Mouse (Mus musculus): ENCODE results near the gene Pan3.

The Pan3 gene

DNA sequence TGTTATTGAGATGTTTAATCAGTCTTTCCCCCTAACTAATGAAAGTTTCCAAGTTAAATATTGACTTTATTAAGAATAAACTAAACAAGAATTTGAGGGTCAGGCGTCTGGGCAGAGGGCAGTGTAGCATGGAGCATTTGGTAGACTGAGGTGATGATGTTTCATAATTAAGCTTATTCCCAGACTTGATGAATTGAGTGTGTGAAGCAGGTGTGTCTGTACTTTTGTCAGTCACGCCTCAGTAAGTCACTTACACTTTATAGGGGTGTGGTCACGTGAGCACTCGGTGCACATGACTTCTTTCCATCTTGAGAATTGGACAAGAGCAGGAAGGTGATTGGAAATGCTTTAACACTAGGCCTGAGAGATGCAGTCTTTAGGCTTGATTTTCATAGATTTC is 26.5 kb downstream of the Pan3 start:
- POLR2A ChIA-PET, result interaction anchor here in 1 of 4 experiments (0.8 to 1.4 kb wide), 6 partner anchors 9 to 53 kb away, joined by 3 to 10 read pairs (median 4); no protein-coding TSS in a partner anchor
- CTCF ChIA-PET, result interaction anchor here in 2 of 4 experiments (0.6 kb wide), 2 partner anchors 9 to 40 kb away, joined by 3 to 4 read pairs; no protein-coding TSS in a partner anchor

- CTCF ChIA-PET, result interaction anchor here in 1 of 4 experiments (0.5 to 0.8 kb wide), 2 partner anchors 42 to 476 kb away, joined by 3 read pairs; no protein-coding TSS in a partner anchor
- POLR2A ChIA-PET, result interaction anchor here in 2 of 4 experiments (0.6 to 1.2 kb wide), 6 partner anchors 11 to 1220 kb away, joined by 3 to 7 read pairs (median 3); no protein-coding TSS in a partner anchor
These were observed 30.0 kb downstream of the Pan3 start for GRCm38 (mm10) chr5:147459821-147460567.

DNA sequence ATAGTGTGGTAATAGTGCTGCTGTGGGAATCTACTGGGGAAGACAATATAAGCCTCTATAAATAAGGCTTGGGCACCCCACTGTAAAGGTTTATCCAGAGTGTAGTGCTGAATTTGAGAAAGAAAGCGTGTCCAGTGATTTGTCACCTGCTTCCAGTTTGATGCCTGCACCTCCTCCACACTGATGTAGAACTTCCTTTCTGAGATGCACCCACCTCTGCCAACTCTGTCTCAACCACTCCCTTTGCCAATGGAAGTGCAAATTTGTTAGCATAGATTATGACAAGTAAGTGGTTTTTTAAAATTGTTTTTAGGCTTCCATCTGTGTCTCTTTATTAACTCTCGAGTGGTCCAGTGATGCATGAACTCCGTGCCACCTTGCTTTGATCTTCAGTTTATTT is 33.3 kb downstream of the Pan3 start:
- ChIA-PET POLR2A (interaction anchor here in 1 of 4 experiments (0.7 to 1.5 kb wide), 4 partner anchors 18 to 135 kb away, joined by 4 to 7 read pairs (median 5); no protein-coding TSS in a partner anchor), CTCF (interaction anchor here in 1 of 4 experiments (0.6 kb wide), 1 partner anchor 460 kb away, joined by 3 read pairs; no protein-coding TSS in a partner anchor)

GRCm38 (mm10) chr5:147466361-147466760 is 36.4 kb downstream of the Pan3 start:
- ChIA-PET CTCF (interaction anchor here in 1 of 4 experiments (0.7 kb wide), 1 partner anchor 908 kb away, joined by 3 read pairs; no protein-coding TSS in a partner anchor), POLR2A (interaction anchor here in 3 of 4 experiments (0.6 to 1.8 kb wide), 5 partner anchors 10 to 198 kb away, joined by 3 to 5 read pairs (median 3); no protein-coding TSS in a partner anchor)

GRCm38 (mm10) chr5:147471163-147471562 is 41.2 kb downstream of the Pan3 start:
- ChIA-PET CTCF (interaction anchor here in 1 of 4 experiments (0.5 to 0.6 kb wide), 2 partner anchors 428 to 609 kb away, joined by 3 to 4 read pairs; no protein-coding TSS in a partner anchor), POLR2A (interaction anchor here in 2 of 4 experiments (1.0 to 1.9 kb wide), 4 partner anchors 10 to 364 kb away, joined by 3 to 7 read pairs (median 4); no protein-coding TSS in a partner anchor)

DNA sequence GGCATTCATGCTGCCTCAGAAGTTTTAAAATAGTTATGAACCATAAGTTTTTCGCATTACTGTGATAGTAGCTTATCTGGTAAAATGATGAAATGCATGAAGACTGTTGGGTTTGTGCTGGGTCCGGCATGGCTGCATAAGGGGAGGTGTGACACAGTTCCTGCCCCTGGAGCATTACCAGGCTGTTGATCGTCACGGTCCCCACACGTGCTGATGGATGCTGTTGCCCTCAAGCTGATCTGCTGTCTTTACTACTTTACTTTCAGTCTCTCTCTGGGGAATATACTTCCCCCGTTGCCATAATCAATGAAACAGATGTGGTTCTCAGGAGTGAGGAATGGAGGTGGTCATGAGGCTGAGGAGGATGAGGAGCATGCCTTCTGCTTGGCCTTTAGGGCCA is 43.1 kb downstream of the Pan3 start:
- ChIA-PET CTCF (no interaction called here), POLR2A (no interaction called here)

DNA sequence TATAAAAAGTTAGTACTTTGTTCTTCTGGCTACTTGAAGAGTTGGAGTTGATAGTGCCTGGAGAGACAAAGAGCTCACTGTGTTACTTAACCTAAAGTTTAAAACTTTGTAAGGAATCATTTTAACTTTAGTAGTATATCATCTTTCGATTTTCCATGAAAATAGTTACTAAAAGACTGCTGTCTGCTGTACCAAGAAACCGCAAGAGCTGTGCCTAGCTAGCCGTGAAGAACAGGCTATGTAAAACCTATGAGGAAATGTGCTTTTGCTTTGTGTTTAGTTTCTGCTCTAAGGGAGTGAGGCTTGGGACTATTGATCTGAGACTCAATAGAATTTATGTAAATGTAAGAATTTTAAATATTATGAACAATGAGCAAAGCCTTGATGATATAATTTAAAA is 43.9 kb downstream of the Pan3 start:
- POLR2A ChIA-PET, result interaction anchor here in 2 of 4 experiments (0.6 to 1.6 kb wide), 2 partner anchors 43 to 1635 kb away, joined by 4 to 6 read pairs; no protein-coding TSS in a partner anchor
- CTCF ChIA-PET, result no interaction called here

DNA sequence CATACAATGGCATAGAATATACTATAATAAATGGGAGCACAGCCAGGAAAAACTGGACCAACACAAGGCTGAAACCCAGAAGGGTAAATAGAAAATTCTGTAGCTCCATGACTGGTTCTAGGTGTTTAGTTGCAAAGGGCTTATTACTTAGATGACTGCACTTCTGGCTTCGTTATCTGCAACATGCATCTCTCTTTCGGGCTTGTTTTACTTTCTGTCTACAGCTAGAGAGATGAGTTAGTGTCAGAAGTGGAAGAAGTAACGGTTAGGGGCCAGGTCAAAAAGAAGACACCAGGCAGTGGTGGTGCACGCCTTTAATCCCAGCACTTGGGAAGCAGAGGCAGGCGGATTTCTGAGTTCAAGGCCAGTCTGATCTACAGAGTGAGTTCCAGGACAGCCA is 46.1 kb downstream of the Pan3 start:
- ChIA-PET CTCF (no interaction called here), POLR2A (interaction anchor here in 1 of 4 experiments (0.9 kb wide), 1 partner anchor 14 kb away, joined by 4 read pairs; no protein-coding TSS in a partner anchor)

- CTCF ChIA-PET, result interaction anchor here in 1 of 4 experiments (0.5 kb wide), 1 partner anchor 828 kb away, joined by 4 read pairs; no protein-coding TSS in a partner anchor
- POLR2A ChIA-PET, result interaction anchor here in 1 of 4 experiments (0.9 to 1.2 kb wide), 2 partner anchors 17 to 18 kb away, joined by 3 read pairs; no protein-coding TSS in a partner anchor
These were observed 47.1 kb downstream of the Pan3 start for GRCm38 (mm10) chr5:147477106-147477505.

GRCm38 (mm10) chr5:147479341-147479740 is 49.4 kb downstream of the Pan3 start:
- ChIA-PET POLR2A (interaction anchor here in 2 of 4 experiments (0.6 to 2.2 kb wide), 4 partner anchors 10 to 71 kb away, joined by 3 to 5 read pairs (median 3); no protein-coding TSS in a partner anchor), CTCF (interaction anchor here in 1 of 4 experiments (1.1 kb wide), 1 partner anchor 65 kb away, joined by 3 read pairs; no protein-coding TSS in a partner anchor)

DNA sequence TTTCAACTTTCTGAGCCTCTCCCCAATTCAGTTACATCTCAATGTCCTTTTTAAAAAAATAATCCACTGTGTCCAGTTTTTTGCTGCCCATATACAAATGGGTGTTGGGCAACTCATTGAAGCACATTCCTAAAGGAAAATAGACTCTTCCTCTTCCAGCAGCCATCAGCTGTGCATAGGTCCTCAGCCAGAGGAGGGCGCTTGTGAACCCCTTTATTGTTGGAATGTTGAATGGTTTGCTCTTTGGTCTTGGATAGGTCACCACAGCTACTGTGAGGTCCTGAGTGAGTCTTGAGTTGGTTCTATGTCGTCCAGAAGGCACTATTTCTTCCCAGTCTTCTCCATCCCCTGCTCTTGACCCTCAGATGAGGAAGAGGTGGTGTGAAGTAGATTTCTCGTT is 54.2 kb downstream of the Pan3 start:
- ChIA-PET POLR2A (interaction anchor here in 2 of 4 experiments (0.7 to 1.5 kb wide), 5 partner anchors 13 to 41 kb away, joined by 3 to 4 read pairs (median 4); no protein-coding TSS in a partner anchor), CTCF (interaction anchor here in 2 of 4 experiments (1.0 to 1.2 kb wide), 6 partner anchors 9 to 22 kb away, joined by 3 to 5 read pairs (median 3); no protein-coding TSS in a partner anchor)

- ChIA-PET CTCF (interaction anchor here in 1 of 4 experiments (1.0 kb wide), 1 partner anchor 56 kb away, joined by 3 read pairs; no protein-coding TSS in a partner anchor), POLR2A (interaction anchor here in 2 of 4 experiments (0.8 to 1.4 kb wide), 2 partner anchors 17 to 28 kb away, joined by 3 read pairs; no protein-coding TSS in a partner anchor)
These were observed 59.3 kb downstream of the Pan3 start for GRCm38 (mm10) chr5:147489226-147489625.

DNA sequence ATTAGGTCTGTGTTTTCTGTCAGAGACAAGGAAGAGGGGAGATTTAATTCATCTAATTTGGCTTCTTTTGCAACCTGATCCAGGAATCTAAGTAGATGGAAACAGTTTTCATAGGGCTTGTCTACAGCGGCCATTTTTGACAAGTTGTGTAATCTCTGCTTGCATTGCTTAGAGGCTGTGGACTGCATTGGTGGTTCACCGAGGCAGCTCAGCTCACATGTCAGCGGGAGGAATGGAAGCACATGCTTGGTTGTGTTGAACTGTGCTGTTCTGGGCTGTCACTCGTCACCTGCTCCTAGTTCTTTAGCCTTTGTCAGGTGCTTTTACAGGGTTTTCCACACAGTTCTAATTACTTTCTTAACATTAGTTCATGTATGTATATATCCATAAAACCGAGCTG is 60.9 kb downstream of the Pan3 start:
- ChIA-PET POLR2A (interaction anchor here in 1 of 4 experiments (1.3 kb wide), 1 partner anchor 61 kb away, joined by 3 read pairs; the partner anchor contains the start of gene Pan3), CTCF (no interaction called here)

- CTCF ChIA-PET, result interaction anchor here in 2 of 4 experiments (0.5 to 1.5 kb wide), 2 partner anchors 8 to 788 kb away, joined by 3 to 5 read pairs; no protein-coding TSS in a partner anchor
- POLR2A ChIA-PET, result interaction anchor here in 1 of 4 experiments (1.1 to 1.6 kb wide), 5 partner anchors 10 to 62 kb away, joined by 3 to 7 read pairs (median 5); partner anchors contain the start of gene Pan3
These were observed 62.5 kb downstream of the Pan3 start for GRCm38 (mm10) chr5:147492511-147492910.

GRCm38 (mm10) chr5:147493205-147493604 is 63.2 kb downstream of the Pan3 start:
- POLR2A ChIA-PET, result interaction anchor here in 1 of 4 experiments (1.4 to 1.6 kb wide), 4 partner anchors 9 to 22 kb away, joined by 3 to 5 read pairs (median 4); no protein-coding TSS in a partner anchor
- CTCF ChIA-PET, result interaction anchor here in 2 of 4 experiments (0.5 to 1.5 kb wide), 2 partner anchors 9 to 787 kb away, joined by 3 to 5 read pairs; no protein-coding TSS in a partner anchor

DNA sequence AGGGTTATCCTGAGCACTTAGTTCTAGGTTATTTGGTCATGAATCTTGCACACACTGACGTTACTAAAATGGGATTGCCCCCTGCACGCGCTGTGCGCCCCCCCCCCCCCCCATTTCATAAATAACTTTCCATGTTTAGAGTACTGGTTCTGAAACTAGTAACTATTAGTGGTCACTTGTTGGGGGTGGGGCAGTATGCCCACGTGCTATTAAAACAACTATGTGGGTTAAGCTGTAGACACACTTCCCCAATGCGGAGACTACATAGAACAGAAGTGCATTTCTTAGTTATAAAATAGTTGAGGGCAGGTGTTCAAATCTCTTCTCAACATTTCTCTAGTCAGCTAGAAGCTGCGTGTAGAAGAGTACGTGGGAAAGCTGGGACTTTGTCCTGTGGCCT is 63.7 kb downstream of the Pan3 start:
- POLR2A ChIA-PET, result interaction anchor here in 1 of 4 experiments (0.7 to 1.6 kb wide), 4 partner anchors 9 to 31 kb away, joined by 3 to 5 read pairs (median 4); no protein-coding TSS in a partner anchor
- CTCF ChIA-PET, result interaction anchor here in 2 of 4 experiments (0.7 to 1.3 kb wide), 2 partner anchors 10 to 71 kb away, joined by 3 read pairs; no protein-coding TSS in a partner anchor

DNA sequence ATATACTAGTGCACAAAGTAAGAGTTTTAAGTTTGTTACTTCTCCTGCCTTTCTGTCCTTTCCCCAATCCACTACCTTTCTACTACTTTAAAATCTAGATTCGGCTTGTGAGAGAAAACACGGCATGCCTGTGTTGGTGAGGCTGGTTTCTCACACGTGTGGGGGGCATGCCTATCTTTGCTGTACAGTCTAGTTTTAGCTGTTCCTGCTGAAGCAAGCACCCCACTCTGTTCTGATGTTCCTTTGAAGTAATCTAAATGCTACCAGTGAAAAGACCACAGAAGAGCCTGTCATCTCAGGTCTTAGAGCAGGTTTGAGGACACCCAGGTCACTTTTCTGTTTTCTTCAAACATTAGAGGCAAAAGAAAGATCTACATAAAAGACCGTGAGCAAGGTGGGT is 64.4 kb downstream of the Pan3 start:
- POLR2A ChIA-PET, result interaction anchor here in 1 of 4 experiments (0.7 to 1.4 kb wide), 3 partner anchors 15 to 32 kb away, joined by 3 to 4 read pairs (median 3); no protein-coding TSS in a partner anchor
- CTCF ChIA-PET, result interaction anchor here in 2 of 4 experiments (0.7 to 1.3 kb wide), 2 partner anchors 11 to 70 kb away, joined by 3 read pairs; no protein-coding TSS in a partner anchor

DNA sequence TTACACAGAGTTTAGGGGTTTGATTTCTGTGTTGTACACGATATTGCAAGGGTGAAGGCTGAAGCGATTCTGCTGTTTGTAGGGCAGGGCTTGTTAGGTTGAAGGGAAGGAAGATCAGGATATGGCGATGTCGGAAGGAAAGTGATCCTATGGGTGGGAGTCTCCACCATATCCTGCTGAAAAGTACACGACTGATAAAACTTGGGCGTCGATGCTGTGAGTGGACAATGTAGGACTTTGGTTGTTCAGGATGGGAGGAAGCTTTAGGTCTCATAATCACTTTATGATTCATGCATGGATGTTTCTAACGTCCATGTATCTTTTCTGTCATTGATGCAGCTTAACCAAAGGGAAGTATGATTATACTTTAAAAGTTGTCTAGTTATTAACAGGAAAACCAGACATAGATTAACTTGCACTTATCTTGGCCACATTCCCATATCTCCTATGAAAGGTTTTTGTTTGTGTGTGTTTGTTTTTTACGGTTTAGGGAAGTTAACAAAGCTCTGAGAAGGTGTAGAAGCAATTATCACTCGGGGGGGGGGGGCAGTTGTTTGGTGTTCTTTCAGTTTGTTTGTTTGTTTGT is 64.9 kb downstream of the Pan3 start:
- POLR2A ChIA-PET, result interaction anchor here in 2 of 4 experiments (0.6 to 0.9 kb wide), 3 partner anchors 12 to 44 kb away, joined by 3 read pairs; no protein-coding TSS in a partner anchor
- CTCF ChIA-PET, result interaction anchor here in 2 of 4 experiments (0.7 to 1.3 kb wide), 2 partner anchors 11 to 187 kb away, joined by 3 to 6 read pairs; no protein-coding TSS in a partner anchor
